Mouse (Mus musculus) G1E-ER4 (cell line): ENCODE data around the gene Zfp507. TPM values are rescaled to one million over a fixed set of nuclear protein-coding genes. Genes with fewer than 3 reads are reported as not detected.

Experiments
- GATA1 ChIP-seq: IDR thresholded peaks from one replicate; pipeline ENCODE4 v1.8.0; 2012; ENCODE audit warnings: low read length, inconsistent platforms
- polyA plus RNA-seq: library from polyadenylated mRNA; stranded (reverse); fragments of >175 nt; gene quantifications from 2 replicates; pipeline ENCODE4 v1.2.3, GENCODE M21; 2012

The Zfp507 gene
- polyA plus RNA-seq, 1 experiment, result 26.1 TPM

DNA sequence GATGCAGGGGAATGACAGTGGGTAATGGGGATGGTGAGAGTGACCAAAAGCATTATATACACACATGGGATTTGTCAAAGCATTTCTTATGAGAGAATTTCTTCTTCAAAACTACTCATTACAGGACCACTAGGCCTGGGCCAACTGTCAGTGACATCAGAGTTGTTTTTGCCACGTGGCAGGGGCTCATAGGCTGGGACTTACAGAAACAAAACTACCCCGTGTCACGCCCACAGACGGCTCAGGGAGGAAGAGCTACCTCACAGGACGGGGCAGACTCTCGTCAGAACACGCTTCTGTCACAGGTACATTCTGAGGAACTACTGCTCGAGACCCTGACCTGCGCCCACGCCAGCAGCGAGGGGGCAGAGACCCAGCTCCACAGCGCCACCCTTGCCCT is 74.4 kb downstream of the Zfp507 start:
- TF ChIP-seq GATA1, result no peak

DNA sequence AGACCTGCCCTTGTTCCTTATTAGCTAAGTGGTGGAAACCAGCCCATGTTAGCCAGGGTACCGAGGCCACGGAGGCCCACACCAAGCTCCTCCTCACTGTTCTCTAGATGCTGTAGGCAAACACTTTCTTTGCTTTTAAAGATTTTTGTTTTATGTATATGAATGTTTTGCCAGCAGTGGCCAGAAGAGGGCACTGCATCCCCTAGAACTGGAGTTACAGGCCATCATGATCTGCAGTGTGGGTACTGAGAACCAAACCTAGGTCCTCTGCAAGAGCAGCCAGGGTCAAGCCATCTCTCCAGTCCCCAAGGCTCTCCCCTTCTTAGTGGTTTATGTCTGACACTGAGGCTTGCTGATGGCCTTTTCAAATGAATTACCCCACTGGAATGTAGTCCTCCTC is 79.8 kb downstream of the Zfp507 start:
- no peak for TF ChIP-seq GATA1

Other genes with a start within 250 kb of the Zfp507 start
- 62.2 and 83.6 TPM in 2 replicates for gene Nudt19, start 246.7 kb downstream of the Zfp507 start, polyA plus RNA-seq
- 2.0 and 2.8 TPM in 2 replicates for gene Rgs9bp, start 217.4 kb downstream of the Zfp507 start, polyA plus RNA-seq
- gene Ankrd27, start 216.8 kb downstream of the Zfp507 start, polyA plus RNA-seq, result 276 and 375 TPM in 2 replicates
- 420 and 492 TPM in 2 replicates for gene Pdcd5, start 155.5 kb downstream of the Zfp507 start, polyA plus RNA-seq
- 10.9 and 12.9 TPM in 2 replicates for gene Dpy19l3, start 48.5 kb downstream of the Zfp507 start, polyA plus RNA-seq